Mouse (Mus musculus) neural tube, embryonic 14.5 days (tissue): ENCODE measurements at regions not wholly inside any gene's neighbourhood (a gene's known extent, or its start where the extent isn't known, plus 50 kb on each side); places are given as distances from the start of the nearest gene placed in this dataset.

Experiments
- ATAC-seq: fragments of 200-750 bp; cut with Nextera tagmentation; 2 replicates; pipeline ENCODE4 v1.8.0; 2017; ENCODE audit warnings: low read depth, mild to moderate bottlenecking, moderate TSS enrichment, moderate library complexity
- H3K27ac ChIP-seq: fragments of 300-500 bp; sonication (generic); 2 replicates; pipeline ENCODE4 v1.5.1; 2014; ENCODE audit warnings: low read depth, mild to moderate bottlenecking, control low read depth, low read length, moderate library complexity, mixed read lengths
- H3K27me3 ChIP-seq: fragments of 300-500 bp; sonication (generic); 2 replicates; pipeline ENCODE4 v1.6.1; 2014; ENCODE audit warnings: low read length; ENCODE audit not compliant: control insufficient read depth, insufficient read depth
- H3K36me3 ChIP-seq: fragments of 300-500 bp; sonication (generic); 2 replicates; pipeline ENCODE4 v1.6.1; 2014; ENCODE audit warnings: low read length, mixed read lengths; ENCODE audit not compliant: control insufficient read depth, insufficient read depth
- H3K4me1 ChIP-seq: fragments of 300-500 bp; sonication (generic); 2 replicates; pipeline ENCODE4 v1.6.1; 2014; ENCODE audit warnings: low read length; ENCODE audit not compliant: control insufficient read depth, insufficient read depth
- H3K4me2 ChIP-seq: fragments of 300-500 bp; sonication (generic); 2 replicates; pipeline ENCODE4 v1.6.1; 2014; ENCODE audit warnings: mild to moderate bottlenecking, low read depth, low read length, control low read depth
- H3K4me3 ChIP-seq: fragments of 300-500 bp; sonication (generic); 2 replicates; pipeline ENCODE4 v1.5.1; 2014; ENCODE audit warnings: low read depth, low read length, control low read depth, mixed read lengths
- H3K9ac ChIP-seq: fragments of 300-500 bp; sonication (generic); replicated peaks from 2 replicates; pipeline ENCODE4 v1.6.1; 2014; ENCODE audit warnings: low read depth, mild to moderate bottlenecking, control low read depth, low read length, mixed read lengths
- H3K9me3 ChIP-seq: fragments of 300-500 bp; sonication (generic); 2 replicates; pipeline ENCODE4 v1.6.1; 2016; ENCODE audit warnings: low read length; ENCODE audit not compliant: control insufficient read depth
- WGBS: fragments of 180-500 bp; shearing (Covaris S2); extraction: QIAGEN DNeasy Blood & Tissue Kit; methylation state at CpG from one replicate; pipeline ENCODE4 v1.1.7; 2014; 5-methylcytosine and 5-hydroxymethylcytosine counted together

GRCm38 (mm10) chr12:97218445-97218844 is 1040.8 kb downstream of the Galc start:
- H3K27me3 ChIP-seq = no peaks in the 10 kb centered on the region
- no peaks in the 10 kb centered on the region for H3K9me3 ChIP-seq
- H3K9ac ChIP-seq = no peak overlapping the region
- 64% methylated on average over 2 of the region's 2 CpGs for WGBS
- no peaks in the 10 kb centered on the region for H3K4me1 ChIP-seq
- ATAC-seq = no peak
- no peaks in the 10 kb centered on the region for H3K36me3 ChIP-seq
- H3K4me3 ChIP-seq = no peak overlapping the region
- no peak overlapping the region for H3K4me2 ChIP-seq
- no peak overlapping the region for H3K27ac ChIP-seq

- no peak for ATAC-seq
- Histone ChIP-seq H3K4me2 (no peak overlapping the region), H3K36me3 (no peaks in the 10 kb centered on the region), H3K27me3 (no peaks in the 10 kb centered on the region), H3K4me1 (no peaks in the 10 kb centered on the region), H3K9ac (no peak overlapping the region), H3K9me3 (no peaks in the 10 kb centered on the region), H3K4me3 (no peak overlapping the region), H3K27ac (no peak overlapping the region)
- 86% methylated on average over 7 of the region's 7 CpGs for WGBS
Measured at GRCm38 (mm10) chr12:97217608-97218007, 1041.7 kb downstream of the Galc start.

DNA sequence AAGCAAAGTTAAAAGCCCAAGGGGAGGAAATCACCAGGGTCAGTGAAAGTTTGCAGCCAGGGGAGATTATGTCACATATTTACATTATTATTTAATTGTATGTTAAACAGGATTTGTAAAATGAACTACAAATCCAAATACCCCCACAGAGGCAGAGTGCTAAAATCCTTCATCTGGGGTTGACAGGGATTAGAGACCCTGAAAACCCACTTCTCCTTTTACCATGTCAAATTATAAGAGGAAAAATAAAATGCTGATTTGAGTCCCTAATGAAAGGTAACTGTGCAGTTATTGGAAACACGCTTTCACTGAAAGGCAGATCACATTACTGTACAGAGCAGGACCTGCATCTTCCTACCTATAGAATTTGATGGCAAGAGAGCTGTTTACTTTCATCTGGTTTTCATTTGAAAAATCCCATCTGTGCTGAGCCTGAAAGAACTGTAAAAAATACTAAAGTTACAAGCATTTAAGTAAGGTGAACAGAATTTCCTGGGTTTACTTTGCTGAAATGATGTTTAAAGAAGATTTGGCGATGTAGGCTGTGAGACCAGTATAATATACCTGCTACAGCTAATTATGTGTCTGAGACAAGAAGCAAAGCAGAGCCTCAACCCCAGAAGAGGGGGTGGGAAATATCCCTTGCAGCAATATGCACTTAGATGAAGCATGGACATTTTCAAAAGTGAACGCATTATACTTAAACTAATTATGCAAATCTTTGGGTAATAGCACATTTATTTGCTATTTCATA is 1055.4 kb downstream of the Galc start:
- Histone ChIP-seq H3K9me3 (no peaks in the 10 kb centered on the region), H3K27ac (no peak overlapping the region), H3K4me3 (no peak overlapping the region), H3K4me1 (no peaks in the 10 kb centered on the region), H3K9ac (no peak overlapping the region), H3K27me3 (no peaks in the 10 kb centered on the region), H3K36me3 (no peaks in the 10 kb centered on the region), H3K4me2 (no peak overlapping the region)
- 73% methylated on average over 3 of the region's 3 CpGs for WGBS
- no peak for ATAC-seq

- no peak for ATAC-seq
- Histone ChIP-seq H3K4me2 (no peak overlapping the region), H3K4me1 (no peaks in the 10 kb centered on the region), H3K9me3 (no peaks in the 10 kb centered on the region), H3K36me3 (no peaks in the 10 kb centered on the region), H3K27me3 (no peaks in the 10 kb centered on the region), H3K9ac (no peak overlapping the region), H3K4me3 (no peak overlapping the region), H3K27ac (no peak overlapping the region)
Measured at GRCm38 (mm10) chr12:97161853-97162252, 1097.4 kb downstream of the Galc start.

GRCm38 (mm10) chr12:97161429-97161828 is 1097.8 kb downstream of the Galc start:
- no peak for ATAC-seq
- H3K9me3 ChIP-seq = no peaks in the 10 kb centered on the region
- WGBS = 47% methylated on average over 9 of the region's 9 CpGs

DNA sequence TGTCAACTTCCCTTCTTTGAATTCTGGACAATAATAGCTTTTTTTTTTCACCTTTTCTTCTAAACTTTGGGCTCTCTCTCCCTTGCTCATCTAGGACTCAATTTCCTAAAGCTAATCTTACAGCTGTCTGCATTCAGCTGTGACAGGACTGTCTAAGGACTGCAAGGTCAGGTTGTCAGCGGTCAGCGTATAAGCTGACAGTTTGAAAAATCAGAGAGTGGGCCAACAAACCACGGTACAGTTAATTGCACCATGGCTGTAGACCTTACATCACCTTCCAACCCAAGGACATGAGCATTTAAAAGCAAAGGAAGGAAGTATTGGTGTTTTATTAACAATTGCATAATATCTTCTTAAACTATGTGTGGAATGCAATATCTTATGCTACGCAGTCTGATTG is 1100.9 kb downstream of the Galc start:
- 71% methylated on average over 4 of the region's 4 CpGs for WGBS
- Histone ChIP-seq H3K4me3 (no peak overlapping the region), H3K27me3 (no peaks in the 10 kb centered on the region), H3K36me3 (no peaks in the 10 kb centered on the region), H3K4me1 (no peaks in the 10 kb centered on the region), H3K27ac (no peak overlapping the region), H3K4me2 (no peak overlapping the region), H3K9ac (no peak overlapping the region), H3K9me3 (no peaks in the 10 kb centered on the region)
- ATAC-seq = no peak

More at GRCm38 (mm10) chr12:97161429-97161828, 1097.8 kb downstream of the Galc start:
- Histone ChIP-seq H3K9ac (no peak overlapping the region), H3K4me2 (no peak overlapping the region), H3K27me3 (no peaks in the 10 kb centered on the region), H3K4me1 (no peaks in the 10 kb centered on the region), H3K4me3 (no peak overlapping the region), H3K36me3 (no peaks in the 10 kb centered on the region), H3K27ac (no peak overlapping the region)

GRCm38 (mm10) chr12:97157748-97158147 is 1101.5 kb downstream of the Galc start:
- ATAC-seq = no peak

GRCm38 (mm10) chr12:97156499-97157110 is 1102.7 kb downstream of the Galc start:
- H3K27me3 ChIP-seq = no peaks in the 10 kb centered on the region
- 60% methylated on average over 3 of the region's 3 CpGs for WGBS
- no peak for ATAC-seq
- H3K4me3 ChIP-seq = no peak overlapping the region
- no peak overlapping the region for H3K9ac ChIP-seq
- H3K9me3 ChIP-seq = no peaks in the 10 kb centered on the region
- no peak overlapping the region for H3K27ac ChIP-seq
- no peaks in the 10 kb centered on the region for H3K4me1 ChIP-seq
- no peaks in the 10 kb centered on the region for H3K36me3 ChIP-seq
- H3K4me2 ChIP-seq = no peak overlapping the region

More at GRCm38 (mm10) chr12:97157748-97158147, 1101.5 kb downstream of the Galc start:
- Histone ChIP-seq H3K36me3 (no peaks in the 10 kb centered on the region), H3K27me3 (no peaks in the 10 kb centered on the region), H3K4me1 (no peaks in the 10 kb centered on the region), H3K4me3 (no peak overlapping the region), H3K4me2 (no peak overlapping the region), H3K9me3 (no peaks in the 10 kb centered on the region), H3K27ac (no peak overlapping the region), H3K9ac (no peak overlapping the region)

DNA sequence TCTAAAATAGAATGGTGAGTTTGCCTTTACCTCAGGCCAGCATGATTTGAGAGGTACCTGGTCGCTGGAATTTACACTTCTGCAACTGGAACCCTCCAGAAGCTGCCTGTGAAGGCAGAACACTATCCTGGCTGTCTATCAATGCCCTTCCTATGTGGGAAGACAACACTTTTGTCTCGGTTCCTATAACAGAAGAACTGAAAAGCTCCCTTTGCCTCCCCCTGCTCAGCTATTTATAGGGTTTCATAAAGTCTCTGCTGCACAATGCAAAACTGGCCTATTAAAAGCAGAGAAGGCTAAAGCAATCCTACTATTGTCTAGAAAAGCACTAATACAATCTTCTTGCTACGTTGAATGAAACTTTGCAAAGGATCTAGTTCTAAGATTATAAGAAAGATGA is 1116.5 kb downstream of the Galc start:
- WGBS = 56% methylated on average over 3 of the region's 3 CpGs
- H3K4me3 ChIP-seq = no peak overlapping the region
- H3K36me3 ChIP-seq = no peaks in the 10 kb centered on the region
- no peak overlapping the region for H3K9ac ChIP-seq
- no peak overlapping the region for H3K4me2 ChIP-seq
- H3K27ac ChIP-seq = no peak overlapping the region
- no peak for ATAC-seq
- no peaks in the 10 kb centered on the region for H3K4me1 ChIP-seq
- no peaks in the 10 kb centered on the region for H3K27me3 ChIP-seq
- H3K9me3 ChIP-seq = no peaks in the 10 kb centered on the region
